Mouse (Mus musculus): ENCODE data around the gene Cma2.
A peak's percentile ranks its signal among the peaks of the same experiment; 100 is the strongest.

GRCm38 (mm10) chr14:55940070-55940800 is 10.5 kb upstream of the Cma2 start:
- TF ChIP-seq POLR2A (IDR thresholded peaks at IDR 0.05; ENCODE audit: borderline replicate concordance, extremely low read depth, insufficient read depth, insufficient read length, poor library complexity, severe bottlenecking): no peak
- TF ChIP-seq CTCF (IDR thresholded peaks at IDR 0.05; ENCODE audit: borderline replicate concordance, extremely low read depth, insufficient read depth, insufficient read length): peak; percentile 28; the same call in 1 of the 2 replicates
